Mouse (Mus musculus) ZHBTc4 (cell line): ENCODE data around the gene Tmem201.
"Not testable (repeated sequence)": the region's sequence is repeated elsewhere in the genome, so short reads cannot be mapped to it uniquely, and the experiment has no call there.

Experiments
- DNase-seq: peaks from one replicate; pipeline ENCODE4 v3.0.0-alpha.2; 2011; ENCODE audit warnings: low read depth, low spot score

The Tmem201 gene

DNA sequence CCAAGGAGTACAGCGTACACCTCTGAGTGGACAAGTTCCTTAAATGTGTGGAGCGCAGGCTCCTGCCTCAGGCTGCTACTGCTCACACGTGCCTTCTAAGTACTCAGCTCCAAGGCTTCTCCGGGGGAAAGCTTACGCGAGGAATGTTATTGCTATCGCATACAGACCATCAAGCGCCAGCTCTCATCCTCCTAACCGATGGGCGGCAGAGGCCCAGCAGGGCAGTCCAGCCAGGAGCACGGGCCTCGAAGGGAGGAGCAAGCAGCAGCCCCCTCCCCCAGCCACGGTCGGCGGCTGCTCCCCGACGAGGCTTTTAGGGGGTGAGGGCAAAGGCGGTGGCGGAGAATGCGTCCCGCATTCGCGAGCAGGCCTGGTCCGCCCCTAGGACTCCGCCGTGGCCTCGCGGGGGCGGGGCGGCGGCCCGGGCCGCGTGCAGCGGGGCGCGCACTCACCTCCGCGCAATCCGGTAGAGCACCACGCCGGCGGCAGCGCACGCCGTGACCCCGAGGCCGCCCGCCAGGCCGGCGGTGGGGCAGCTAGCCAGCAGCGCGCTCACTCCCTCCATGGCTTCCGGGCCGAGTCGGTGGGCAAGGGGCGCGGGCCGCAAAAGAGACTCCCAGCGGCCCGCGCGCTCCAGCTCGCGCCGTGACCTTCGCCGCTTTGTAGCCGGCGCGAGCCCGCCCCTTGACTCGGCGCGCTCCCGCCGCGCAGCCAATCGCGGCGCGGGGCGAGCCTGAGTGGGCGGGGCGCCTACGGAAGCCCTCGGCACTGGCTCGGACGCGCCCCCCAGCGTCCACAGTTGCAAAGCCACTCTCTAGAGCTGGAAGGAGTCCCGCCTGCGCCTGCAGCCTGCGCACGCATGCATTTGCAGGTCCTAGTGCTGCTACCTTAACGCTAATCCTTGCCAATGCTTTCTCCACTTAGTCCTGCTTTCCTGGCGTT is at the start of gene Tmem201:
TSS of gene Tmem201 (minus strand) at position 662 of the 942 bp plus-strand sequence.
- DNase-seq, result peak; percentile 98

DNA sequence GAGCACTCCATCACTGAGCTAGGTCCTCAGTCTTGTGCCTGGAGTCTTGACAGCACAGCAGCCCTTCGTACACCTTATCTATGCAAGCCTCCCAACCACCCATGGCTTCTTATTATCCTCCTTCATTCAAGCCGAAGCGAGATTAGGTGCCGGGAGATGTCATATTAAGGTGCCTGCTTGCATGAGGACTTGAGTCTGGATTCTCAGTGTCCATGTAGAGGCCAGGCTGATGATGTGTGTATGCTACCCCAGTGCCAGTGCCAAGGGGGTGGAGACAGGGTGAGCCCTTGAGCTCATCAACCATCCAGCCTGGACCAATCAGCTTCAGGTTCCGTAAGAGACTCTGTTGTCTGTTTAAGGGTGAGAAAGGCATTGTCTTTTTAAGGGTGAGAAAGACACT is 47.1 kb upstream of the Tmem201 start:
- no peak for DNase-seq

DNA sequence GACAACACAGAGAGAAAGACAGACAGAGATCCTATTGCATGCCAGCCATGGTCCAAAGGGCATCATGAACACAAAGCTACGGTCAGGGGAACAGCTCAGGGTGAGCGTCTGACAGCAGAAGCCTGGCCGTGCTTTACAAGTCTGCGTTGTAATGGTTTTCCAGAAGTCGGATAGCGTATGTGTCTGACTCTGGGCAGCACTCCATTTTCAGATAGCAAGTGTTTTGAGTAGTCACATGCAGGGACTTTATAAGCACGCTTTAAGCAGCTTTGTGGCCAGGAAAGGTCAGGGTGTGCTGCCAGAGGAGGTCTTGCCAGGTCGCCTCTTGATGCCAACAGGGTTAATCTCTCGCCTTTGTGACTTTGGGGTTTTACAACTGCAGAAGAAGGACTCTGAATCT is 46.5 kb upstream of the Tmem201 start:
- DNase-seq, result no peak

DNA sequence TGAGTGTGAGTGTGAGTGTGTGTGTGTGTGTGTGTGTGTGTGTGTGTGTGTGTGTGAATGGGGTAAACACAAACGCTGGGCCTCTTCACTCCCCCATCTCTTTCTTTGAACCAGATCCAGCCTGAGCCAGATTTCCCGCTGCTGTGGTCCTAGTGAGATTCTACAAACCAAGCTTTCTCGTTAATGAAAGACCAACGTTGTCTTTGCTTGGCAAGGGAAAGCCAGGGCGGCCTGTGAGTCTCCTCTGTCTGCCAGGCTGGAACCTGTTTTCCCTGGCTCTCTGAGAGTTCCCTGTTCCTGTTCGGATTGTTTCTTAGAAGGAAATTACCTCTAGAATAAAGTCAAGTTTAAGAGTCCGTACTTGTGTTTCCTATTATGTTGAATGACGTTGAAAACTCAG is 45.1 kb upstream of the Tmem201 start:
- no peak for DNase-seq

DNA sequence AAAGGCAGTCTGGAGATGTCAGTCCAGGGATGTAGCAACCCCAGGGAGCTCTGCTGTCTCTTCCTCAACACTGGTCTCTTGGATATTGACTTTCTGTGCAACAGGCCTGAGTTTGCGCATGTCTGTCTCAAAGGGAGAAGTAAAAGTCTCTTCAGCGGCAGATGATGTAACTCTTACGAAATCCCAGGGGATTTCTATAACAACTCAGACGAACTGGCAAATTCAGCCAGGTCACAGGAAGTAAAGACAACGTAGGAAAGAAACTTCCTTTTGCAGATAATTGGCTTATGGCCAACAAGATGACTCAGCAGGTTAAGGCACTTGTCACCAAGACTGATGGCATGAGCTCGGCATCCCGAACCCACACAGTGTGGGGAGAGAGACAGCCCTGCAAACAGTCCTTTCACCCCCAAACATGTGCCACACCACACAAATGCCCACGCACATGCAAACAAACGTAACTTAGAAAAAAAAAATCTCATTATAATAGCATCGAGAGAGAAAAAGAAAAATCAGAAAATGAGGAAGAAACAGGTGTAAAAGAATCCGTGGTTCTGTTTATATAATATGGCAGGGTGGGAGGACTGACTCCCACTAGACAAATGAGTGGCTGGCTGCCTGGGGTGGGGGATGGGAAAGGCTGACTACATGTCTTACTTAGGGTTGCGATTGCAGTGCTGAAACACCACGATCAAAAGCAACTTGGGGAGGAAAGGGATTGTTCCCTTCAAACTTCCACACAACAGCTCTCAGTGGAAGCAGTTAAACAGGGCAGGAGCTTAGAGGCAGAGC is 42.9 kb upstream of the Tmem201 start:
- DNase-seq, result peak; percentile 65

DNA sequence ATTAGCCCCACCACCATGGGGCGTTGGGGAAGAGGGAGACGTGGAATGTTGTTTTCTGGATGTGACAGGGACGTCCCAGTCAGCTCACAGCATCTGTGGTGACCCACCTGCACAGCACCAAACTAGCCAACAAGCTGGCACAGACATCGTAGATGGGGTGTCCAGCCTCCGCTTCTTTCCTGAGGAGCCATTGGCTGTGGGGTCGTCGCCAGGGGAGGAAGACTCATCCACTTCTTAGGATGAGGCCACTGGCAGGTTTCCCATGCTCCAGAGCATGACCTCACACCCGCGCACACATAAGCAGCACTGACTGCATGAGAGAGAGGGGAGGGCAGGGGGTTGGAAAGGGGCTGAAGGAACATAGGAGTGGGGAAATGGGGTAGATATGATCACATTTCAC is 42.1 kb upstream of the Tmem201 start:
- no peak for DNase-seq

DNA sequence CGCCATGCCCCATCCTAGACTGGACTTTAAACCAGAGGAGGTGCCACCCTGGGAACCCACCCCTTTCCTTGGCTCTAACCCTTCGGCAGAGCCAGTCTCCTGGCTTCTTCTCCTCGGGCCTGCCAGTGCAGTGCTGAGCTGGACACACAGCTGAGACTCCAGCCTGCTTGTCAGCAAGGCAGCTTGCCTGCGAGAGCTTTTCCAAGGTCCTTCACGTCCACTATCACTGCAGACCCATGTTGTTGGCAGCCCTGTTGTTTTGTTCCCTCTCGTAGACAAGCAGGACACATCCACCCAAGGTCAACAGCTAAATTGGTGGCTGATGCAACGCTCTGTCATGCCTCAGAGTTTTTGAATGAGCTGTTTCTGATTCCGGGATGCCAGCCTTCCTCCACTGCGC is 39.3 kb upstream of the Tmem201 start:
- DNase-seq, result no peak

DNA sequence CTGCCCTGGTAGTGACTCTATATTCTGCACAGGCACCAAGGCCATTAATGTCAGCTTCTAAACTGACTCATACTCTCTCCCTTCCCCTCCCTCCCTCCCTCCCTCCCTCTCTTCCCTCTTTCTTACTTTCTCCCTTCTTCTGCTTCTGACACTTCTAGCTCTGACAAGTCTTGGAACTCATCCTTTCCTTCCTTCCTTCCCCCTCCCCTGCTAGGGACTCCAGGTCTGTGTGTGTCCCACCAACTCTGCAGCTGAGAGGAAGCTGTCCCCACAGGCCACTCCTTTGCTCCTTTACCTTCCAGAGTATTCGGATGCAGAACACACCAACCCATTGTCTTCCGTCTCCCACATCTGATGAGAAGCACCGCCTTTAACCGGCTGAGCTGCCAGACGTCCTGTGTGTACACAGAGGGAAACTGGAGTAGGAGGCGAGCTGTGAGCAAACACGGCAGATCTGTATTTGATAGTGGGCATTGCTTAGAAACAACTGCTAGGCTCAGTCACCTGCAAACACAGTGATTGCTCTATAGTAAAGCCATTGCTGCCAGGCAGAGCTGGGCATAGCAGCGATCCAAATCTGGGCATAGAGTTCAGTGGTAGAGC is 38.0 kb upstream of the Tmem201 start:
- DNase-seq, result peak; percentile 55

DNA sequence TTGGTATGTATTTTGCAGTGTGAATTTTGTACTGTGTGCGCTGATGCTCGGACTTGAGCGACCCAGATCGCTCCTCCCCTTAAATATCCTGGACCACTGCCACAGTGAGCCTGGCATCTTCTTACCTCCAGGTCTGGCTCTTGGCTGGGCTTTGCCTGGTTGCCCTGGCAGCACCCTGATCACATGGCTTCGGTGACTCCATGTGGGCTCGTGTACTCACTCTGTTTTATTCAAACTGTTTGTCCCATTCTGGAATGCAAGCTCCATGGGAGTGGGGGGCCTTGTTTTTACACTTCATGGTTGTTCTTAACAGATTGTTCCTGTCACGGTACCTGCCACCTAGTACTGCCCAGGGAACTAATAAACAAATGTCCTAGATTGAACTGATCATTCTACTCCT is 37.5 kb upstream of the Tmem201 start:
- DNase-seq, result no peak

DNA sequence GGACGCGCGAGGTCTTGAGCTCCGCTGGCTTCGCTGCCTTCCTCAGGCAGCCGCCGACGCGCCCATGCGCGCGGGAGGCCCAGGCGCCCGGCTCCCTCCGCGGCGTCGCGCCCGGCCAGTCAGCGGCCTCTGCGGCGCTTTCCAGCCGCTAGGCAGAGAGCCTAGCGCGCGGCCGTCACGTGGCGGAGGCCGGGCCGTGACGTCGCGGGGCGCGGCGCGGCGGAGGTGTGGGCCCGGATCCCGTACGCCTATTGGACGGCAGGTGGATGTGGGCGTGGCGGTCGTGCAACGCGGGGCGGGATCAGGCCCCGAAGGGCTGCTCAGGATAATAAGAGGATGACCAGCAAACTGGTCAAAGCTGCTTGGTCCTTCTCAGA is 36.2 kb upstream of the Tmem201 start, which contains the start of gene Slc25a33:
TSS of gene Slc25a33 (minus strand) at position 184 of the 377 bp plus-strand sequence.
- peak; percentile 96 for DNase-seq

DNA sequence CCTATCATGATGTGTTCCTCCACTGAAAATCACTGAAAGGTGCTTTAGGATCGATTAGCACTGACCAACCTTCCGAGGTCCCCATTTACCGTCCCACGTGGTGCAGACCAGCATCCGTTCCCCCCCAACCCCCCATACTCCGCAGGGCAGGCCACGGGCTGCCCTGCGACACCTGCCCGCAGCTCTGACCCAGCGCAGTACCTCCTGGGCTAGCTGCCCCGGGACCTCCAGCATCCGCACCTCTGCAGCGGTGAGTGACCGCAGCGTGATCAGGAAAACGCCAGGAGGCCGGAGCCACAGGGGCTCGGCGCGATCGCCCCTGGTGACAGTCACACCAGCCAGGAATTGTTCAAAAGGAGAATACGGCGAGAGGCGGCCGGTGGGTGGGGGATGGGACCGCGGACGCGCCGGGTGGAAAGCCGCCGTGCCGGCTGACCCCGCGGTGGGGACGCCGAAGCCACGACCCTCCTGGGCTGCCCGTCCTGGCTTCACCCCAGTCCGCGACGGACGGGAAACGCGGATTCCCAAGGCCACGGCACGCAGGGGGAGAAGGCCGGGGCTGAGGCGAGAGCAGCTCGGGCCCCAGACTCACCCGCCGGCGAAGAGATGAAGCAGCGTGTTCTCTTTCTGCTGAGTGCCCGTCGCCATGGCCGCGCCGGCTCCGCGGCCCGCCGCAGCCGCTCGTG is 35.7 kb upstream of the Tmem201 start:
- DNase-seq, result no peak

DNA sequence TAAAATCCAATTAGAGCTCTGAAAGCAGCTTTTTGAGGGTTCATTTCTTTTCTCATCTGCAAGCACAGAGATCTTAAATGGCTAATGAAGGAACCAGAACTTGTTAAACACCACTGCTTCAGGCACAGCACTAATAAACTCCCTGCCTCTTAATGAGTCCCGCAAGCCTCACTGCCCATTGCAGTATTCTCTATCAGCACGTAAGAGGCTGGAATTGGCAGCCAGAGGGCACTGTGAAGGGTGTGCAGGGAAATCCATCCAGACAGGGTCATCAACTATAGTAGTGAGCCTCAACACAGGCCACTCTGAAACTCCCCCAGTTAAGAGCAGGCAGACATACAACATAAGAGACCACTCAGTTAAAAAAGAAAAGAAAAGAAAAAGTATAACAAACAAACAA is 34.5 kb upstream of the Tmem201 start:
- DNase-seq, result no peak

DNA sequence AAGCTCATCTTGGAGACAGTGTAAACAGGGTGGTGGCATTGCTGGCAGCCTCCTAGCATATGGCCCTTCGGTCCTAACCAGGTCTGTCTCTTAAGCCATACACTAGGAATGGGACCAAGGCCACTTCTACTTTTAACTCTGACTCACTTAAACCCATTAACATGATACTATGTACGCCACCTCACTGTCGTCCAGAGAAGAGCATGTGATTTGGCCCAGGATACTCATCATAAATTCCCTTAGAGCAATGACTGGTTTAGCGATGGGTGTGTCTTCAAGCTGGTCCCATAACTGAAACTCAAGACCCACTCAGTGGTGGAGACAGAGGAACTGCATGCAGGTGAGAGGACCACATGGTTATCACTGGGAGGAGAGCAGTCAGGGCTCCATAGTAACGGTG is 27.4 kb upstream of the Tmem201 start:
- DNase-seq, result no peak

DNA sequence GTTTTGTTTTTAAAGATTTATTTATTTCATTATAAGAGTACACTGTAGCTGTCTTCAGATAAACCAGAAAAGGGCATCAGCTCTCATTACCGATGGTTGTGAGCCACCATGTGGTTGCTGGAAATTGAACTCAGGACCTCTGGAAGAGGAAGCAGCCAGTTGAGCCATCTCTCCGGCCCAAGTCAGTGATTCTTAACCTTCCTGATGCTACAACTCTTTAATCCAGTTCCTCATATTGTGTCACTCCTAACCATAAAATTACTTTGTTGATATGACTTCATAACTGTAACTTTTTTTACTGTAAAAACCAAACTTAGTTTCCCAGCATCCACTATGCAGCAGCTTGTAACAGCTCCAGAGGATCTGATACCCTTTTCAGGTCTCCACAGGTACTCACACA is 25.5 kb upstream of the Tmem201 start:
- no peak for DNase-seq

DNA sequence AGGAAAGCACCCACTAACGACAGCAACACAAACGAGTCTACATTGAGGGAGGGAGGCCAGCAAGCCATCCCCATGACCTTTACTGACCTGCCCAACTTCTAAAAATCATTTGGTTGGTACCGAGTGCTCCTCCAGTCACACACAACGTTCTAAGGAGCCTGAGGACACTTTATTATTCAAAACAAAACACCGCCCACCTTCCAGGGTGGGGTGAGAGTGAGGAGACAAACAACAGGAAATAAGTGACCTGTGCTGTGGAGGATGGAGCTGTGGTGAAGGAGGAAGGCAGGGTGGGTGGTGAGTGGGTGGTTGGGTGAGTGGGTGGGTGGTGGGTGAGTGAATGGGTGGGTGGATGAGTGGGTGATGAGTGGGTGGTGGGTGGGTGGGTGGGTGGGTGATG is 21.7 kb upstream of the Tmem201 start:
- DNase-seq, result no peak

DNA sequence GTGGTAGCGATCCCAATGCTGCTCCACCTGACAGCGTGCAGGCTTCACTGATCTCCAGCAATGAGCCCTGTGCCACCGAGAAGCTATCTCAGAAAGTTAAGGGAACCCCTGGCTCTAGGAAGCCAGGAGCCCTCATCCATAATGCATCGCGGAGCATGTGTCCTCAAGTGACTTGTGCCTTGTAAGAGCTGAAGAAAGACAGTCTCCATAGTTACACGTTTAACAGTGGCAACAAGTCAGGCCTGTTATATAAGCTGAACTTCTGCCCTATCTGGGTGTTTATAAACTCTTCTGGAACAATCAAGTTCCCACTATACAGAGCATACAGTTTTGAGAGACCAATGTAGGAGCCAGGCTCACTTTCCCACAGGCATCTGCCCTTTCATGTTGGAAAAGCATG is 20.6 kb upstream of the Tmem201 start:
- DNase-seq, result no peak

DNA sequence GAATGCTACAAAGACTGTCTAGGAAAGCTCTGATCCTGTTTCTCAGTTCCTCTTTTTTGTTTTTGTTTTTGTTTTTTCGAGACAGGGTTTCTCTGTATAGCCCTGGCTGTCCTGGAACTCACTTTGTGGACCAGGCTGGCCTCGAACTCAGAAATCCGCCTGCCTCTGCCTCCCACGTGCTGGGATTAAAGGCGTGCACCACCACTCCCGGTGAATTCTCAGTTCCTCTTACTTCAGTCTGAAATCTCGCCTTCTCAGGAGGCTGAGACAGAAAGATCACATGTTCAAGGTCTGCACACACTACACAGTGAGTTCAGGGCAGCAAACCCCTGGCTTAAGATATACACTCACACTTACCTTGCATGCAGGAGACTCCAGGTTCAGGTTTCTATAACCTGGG is 18.7 kb upstream of the Tmem201 start:
- not testable (repeated sequence) for DNase-seq

DNA sequence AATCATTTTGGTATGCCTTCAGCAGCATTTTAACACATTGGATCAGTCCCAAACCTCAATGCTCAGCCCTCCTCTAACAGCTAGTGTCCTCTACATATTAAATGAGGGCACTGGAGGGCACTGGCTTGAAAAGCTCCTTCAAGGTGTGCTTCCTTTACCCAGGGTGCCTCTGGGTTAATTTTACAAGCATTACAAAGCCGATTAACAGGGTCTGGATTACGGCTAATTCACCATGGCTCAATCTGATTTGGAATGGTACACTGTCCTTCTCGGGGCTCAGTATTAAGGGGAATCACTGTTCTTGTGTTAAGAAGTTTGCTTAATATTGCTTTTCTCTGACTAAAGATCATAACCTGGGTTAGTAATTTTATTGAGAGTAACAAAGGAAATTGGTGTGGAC is 15.0 kb upstream of the Tmem201 start:
- DNase-seq, result no peak

DNA sequence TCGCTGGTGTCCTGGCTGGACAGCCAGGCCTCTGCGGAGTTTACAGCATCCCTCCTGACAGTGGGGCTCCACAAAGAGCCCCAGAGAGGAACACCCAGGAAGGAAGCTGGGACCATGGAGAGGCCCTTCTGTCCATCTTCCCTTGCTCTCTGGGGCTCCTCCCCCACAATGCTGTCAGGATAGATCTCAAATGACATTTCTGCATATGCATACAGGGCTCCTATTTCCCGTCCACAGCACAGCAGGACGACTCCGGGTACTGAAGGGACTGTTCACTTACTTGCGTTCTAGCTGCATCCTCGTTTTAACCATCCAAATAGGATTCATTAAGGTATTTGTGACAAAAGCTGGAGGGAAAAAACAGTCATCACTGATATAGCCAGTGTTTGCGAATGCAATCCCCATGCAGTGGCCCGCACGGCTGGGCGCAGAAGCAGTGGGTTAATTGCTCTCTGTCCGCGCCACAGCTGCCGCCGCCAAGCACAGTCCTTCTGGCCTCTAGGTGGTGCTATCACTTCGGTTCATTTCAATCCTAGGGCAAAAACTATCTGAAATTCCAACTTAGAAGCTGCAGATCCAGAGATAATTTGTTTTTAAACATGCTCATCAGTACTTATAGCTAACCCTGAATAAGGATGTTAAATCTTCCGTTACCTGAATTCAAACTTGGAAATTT is 14.4 kb upstream of the Tmem201 start:
- peak; percentile 78 for DNase-seq

DNA sequence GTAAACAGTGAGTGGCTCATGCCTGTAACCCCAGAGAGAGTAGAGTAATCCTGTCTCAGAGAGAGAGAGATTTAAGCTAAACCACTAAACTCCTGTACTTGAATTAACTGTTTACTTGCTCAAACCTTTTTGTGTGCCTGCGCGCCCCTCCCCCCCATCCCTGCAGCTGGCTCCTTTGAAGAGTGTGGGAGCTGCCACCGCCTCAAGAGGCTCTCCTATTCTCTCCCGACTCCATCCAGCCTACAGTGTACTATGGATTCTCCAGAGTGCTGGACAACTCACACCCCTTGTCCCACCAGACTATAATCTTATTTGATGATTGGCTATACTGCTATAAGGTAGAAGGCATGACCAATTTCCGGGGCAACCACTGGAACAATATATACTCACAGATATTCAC is 12.8 kb upstream of the Tmem201 start:
- DNase-seq, result peak; percentile 47

DNA sequence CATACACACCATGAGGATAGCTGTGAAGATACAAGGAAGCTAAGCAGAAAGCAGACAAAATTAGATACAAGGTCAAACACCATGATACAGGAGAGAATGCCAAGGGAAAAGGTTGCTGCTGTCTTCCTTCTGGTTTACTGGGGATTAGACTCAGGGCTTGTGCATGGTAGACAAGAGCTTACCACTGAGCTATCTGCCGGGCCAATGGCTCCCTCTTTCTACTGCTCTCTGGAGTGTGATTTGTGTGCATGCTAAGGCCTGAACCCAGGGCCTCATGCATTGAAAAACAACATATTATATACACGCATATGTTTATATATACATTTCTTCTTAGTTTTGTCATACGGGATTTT is 11.8 kb upstream of the Tmem201 start:
- not testable (repeated sequence) for DNase-seq
